Mouse (Mus musculus) CH12.LX (cell line): ENCODE data around the gene Omg. TPM values are rescaled to one million over a fixed set of nuclear protein-coding genes. Genes with fewer than 3 reads are reported as not detected.

Experiments
- DNase-seq: peaks from one replicate; pipeline ENCODE4 v3.0.0-alpha.2; 2013; ENCODE audit errors: extremely low read depth
- H3K27ac ChIP-seq: 2 replicates; pipeline ENCODE4 v1.5.1; 2012; ENCODE audit warnings: low read depth, mild to moderate bottlenecking, control low read depth, moderate library complexity; ENCODE audit not compliant: insufficient read depth
- H3K27me3 ChIP-seq: replicated peaks from 2 replicates; pipeline ENCODE3; 2012; ENCODE audit warnings: inconsistent platforms
- H3K36me3 ChIP-seq, 2 experiments: replicated peaks in 1 of 2; 2 replicates each; pipeline versions ENCODE3 to v1.6.1; 2012; ENCODE audit warnings: inconsistent platforms in 1 of 2, low read length in 1 of 2, mild to moderate bottlenecking in 1 of 2, mixed read lengths in 1 of 2, moderate library complexity in 1 of 2; ENCODE audit not compliant: control insufficient read depth in 1 of 2, insufficient read depth in 1 of 2
- H3K4me1 ChIP-seq, 2 experiments: 2 replicates each; pipeline ENCODE4 v1.6.1; 2012; ENCODE audit warnings: inconsistent platforms in 1 of 2, moderate library complexity in 1 of 2; ENCODE audit not compliant: insufficient read depth in 2 of 2, control insufficient read depth in 1 of 2
- H3K4me2 ChIP-seq: 2 replicates; pipeline ENCODE4 v1.6.1; 2012; ENCODE audit warnings: low read depth, mild to moderate bottlenecking, control low read depth; ENCODE audit not compliant: poor library complexity, insufficient read depth, severe bottlenecking
- H3K4me3 ChIP-seq, 3 experiments: fragments of 150-350 bp in 1 of 3; sonication (generic) in 1 of 3; replicated peaks in 1 of 3; 2 replicates each; pipeline versions ENCODE3 to v1.5.1; 2011 to 2012; ENCODE audit warnings: low read depth in 2 of 3, low read length in 2 of 3, mild to moderate bottlenecking in 2 of 3, moderate library complexity in 2 of 3, control low read depth in 1 of 3, improper control_type of control experiment in 1 of 3, inconsistent platforms in 1 of 3, mixed read lengths in 1 of 3; ENCODE audit not compliant: poor library complexity in 1 of 3
- H3K79me2 ChIP-seq: replicated peaks from 2 replicates; pipeline ENCODE4 v1.6.1; 2012; ENCODE audit warnings: mild to moderate bottlenecking, moderate library complexity; ENCODE audit not compliant: control insufficient read depth, poor library complexity, insufficient read depth, severe bottlenecking; ENCODE audit errors: extremely low read depth
- H3K9ac ChIP-seq: 2 replicates; pipeline ENCODE4 v1.6.1; 2012; ENCODE audit warnings: low read depth, mild to moderate bottlenecking, control low read depth, moderate library complexity; ENCODE audit not compliant: insufficient read depth
- H3K9me3 ChIP-seq: replicated peaks from 2 replicates; pipeline ENCODE3; 2012; ENCODE audit warnings: low read length, inconsistent platforms, mixed read lengths
- BHLHE40 ChIP-seq: IDR thresholded peaks from 2 replicates; pipeline ENCODE4 v1.6.1; 2011; ENCODE audit warnings: mild to moderate bottlenecking, low read depth, low read length, improper control_type of control experiment
- CHD1 ChIP-seq: IDR thresholded peaks from 2 replicates; pipeline ENCODE4 v1.6.1; 2012; ENCODE audit warnings: low read depth, low read length, improper control_type of control experiment, inconsistent platforms
- E2F4 ChIP-seq: IDR thresholded peaks from 2 replicates; pipeline ENCODE4 v1.6.1; 2011; ENCODE audit warnings: low read depth, low read length, improper control_type of control experiment; ENCODE audit not compliant: insufficient replicate concordance
- ELF1 ChIP-seq: IDR thresholded peaks from 2 replicates; pipeline ENCODE4 v1.6.1; 2014; ENCODE audit warnings: low read depth, mild to moderate bottlenecking, inconsistent platforms, low read length, improper control_type of control experiment
- ETS1 ChIP-seq: conservative IDR thresholded peaks from 2 replicates; pipeline ENCODE4 v1.6.1; 2012; ENCODE audit warnings: low read depth, mild to moderate bottlenecking, inconsistent platforms, low read length, improper control_type of control experiment, moderate library complexity
- GABPA ChIP-seq: IDR thresholded peaks from 2 replicates; pipeline ENCODE4 v1.6.1; 2012; ENCODE audit warnings: low read depth, low read length, improper control_type of control experiment, inconsistent platforms; ENCODE audit not compliant: insufficient replicate concordance
- JUND ChIP-seq: conservative IDR thresholded peaks from 2 replicates; pipeline ENCODE4 v1.6.1; 2011; ENCODE audit warnings: low read depth, low read length, improper control_type of control experiment
- KAT2A ChIP-seq: IDR thresholded peaks from 2 replicates; pipeline ENCODE4 v1.6.1; 2012; ENCODE audit warnings: low read length, improper control_type of control experiment, inconsistent platforms; ENCODE audit not compliant: insufficient replicate concordance
- MAFK ChIP-seq: IDR thresholded peaks from 2 replicates; pipeline ENCODE4 v1.6.1; 2011; ENCODE audit warnings: low read length, improper control_type of control experiment; ENCODE audit not compliant: insufficient replicate concordance
- MAX ChIP-seq: IDR thresholded peaks from 2 replicates; pipeline ENCODE4 v1.6.1; 2011; ENCODE audit warnings: low read length, improper control_type of control experiment
- MAZ ChIP-seq: IDR thresholded peaks from 2 replicates; pipeline ENCODE4 v1.6.1; 2012; ENCODE audit warnings: low read depth, mild to moderate bottlenecking, inconsistent platforms, low read length, improper control_type of control experiment, moderate library complexity
- MEF2A ChIP-seq: IDR thresholded peaks from 2 replicates; pipeline ENCODE4 v1.6.1; 2014; ENCODE audit warnings: low read depth, mild to moderate bottlenecking, inconsistent platforms, low read length, improper control_type of control experiment, borderline replicate concordance
- MXI1 ChIP-seq: IDR thresholded peaks from 2 replicates; pipeline ENCODE4 v1.6.1; 2011; ENCODE audit warnings: mild to moderate bottlenecking, low read depth, low read length, improper control_type of control experiment
- MYC ChIP-seq: IDR thresholded peaks from 2 replicates; pipeline ENCODE4 v1.6.1; 2011; ENCODE audit warnings: low read depth, mild to moderate bottlenecking, improper control_type of control experiment, low read length
- NELFE ChIP-seq: IDR thresholded peaks from 2 replicates; pipeline ENCODE4 v1.6.1; 2011; ENCODE audit warnings: low read depth, low read length, improper control_type of control experiment
- NRF1 ChIP-seq: IDR thresholded peaks from 2 replicates; pipeline ENCODE4 v1.6.1; 2014; ENCODE audit warnings: low read depth, mild to moderate bottlenecking, inconsistent platforms, low read length, improper control_type of control experiment, moderate library complexity
- PAX5 ChIP-seq: IDR thresholded peaks from 2 replicates; pipeline ENCODE4 v1.6.1; 2012; ENCODE audit warnings: low read length, inconsistent platforms, mixed read lengths
- POLR2A ChIP-seq: IDR thresholded peaks from 2 replicates; pipeline ENCODE4 v1.6.1; 2011; ENCODE audit warnings: low read depth, mild to moderate bottlenecking, improper control_type of control experiment, low read length
- POLR2AphosphoS2 ChIP-seq: IDR thresholded peaks from 2 replicates; pipeline ENCODE4 v1.6.1; 2011; ENCODE audit warnings: low read depth, low read length, improper control_type of control experiment
- RAD21 ChIP-seq: IDR thresholded peaks from 2 replicates; pipeline ENCODE4 v1.6.1; 2011; ENCODE audit warnings: low read depth, mild to moderate bottlenecking, low read length, improper control_type of control experiment, moderate library complexity
- RCOR1 ChIP-seq: conservative IDR thresholded peaks from 2 replicates; pipeline ENCODE4 v1.6.1; 2012; ENCODE audit warnings: low read depth, mild to moderate bottlenecking, inconsistent platforms, low read length, improper control_type of control experiment
- SIN3A ChIP-seq: IDR thresholded peaks from 2 replicates; pipeline ENCODE4 v1.6.1; 2012; ENCODE audit warnings: low read length, improper control_type of control experiment, inconsistent platforms
- TCF12 ChIP-seq: IDR thresholded peaks from 2 replicates; pipeline ENCODE4 v1.6.1; 2014; ENCODE audit warnings: low read depth, mild to moderate bottlenecking, inconsistent platforms, low read length, improper control_type of control experiment
- USF1 ChIP-seq: IDR thresholded peaks from 2 replicates; pipeline ENCODE4 v1.6.1; 2014; ENCODE audit warnings: low read depth, mild to moderate bottlenecking, inconsistent platforms, low read length, improper control_type of control experiment
- USF2 ChIP-seq: conservative IDR thresholded peaks from 2 replicates; pipeline ENCODE4 v1.6.1; 2011; ENCODE audit warnings: low read depth, low read length, improper control_type of control experiment
- ZKSCAN1 ChIP-seq: IDR thresholded peaks from 2 replicates; pipeline ENCODE4 v1.6.1; 2012; ENCODE audit warnings: low read depth, inconsistent platforms, low read length, improper control_type of control experiment, borderline replicate concordance
- ZMIZ1 ChIP-seq: IDR thresholded peaks from 2 replicates; pipeline ENCODE4 v1.6.1; 2012; ENCODE audit warnings: low read depth, mild to moderate bottlenecking, inconsistent platforms, low read length, improper control_type of control experiment
- dilution Hi-C: fragments of 300-500 bp; cut with MboI; formaldehyde crosslinking; loops from 2 replicates; pipeline ENCODE4 v1.14.3; 2020; ENCODE audit warnings: low sequenced_read_pairs; ENCODE audit not compliant: extremely low pct_unique_long_range_greater_than_20kb, extremely low pct_ligation_motif_present
- in situ Hi-C: fragments of 300-500 bp; cut with MboI; formaldehyde crosslinking; loops from 3 replicates; pipeline ENCODE4 v1.14.3; 2019; ENCODE audit warnings: low sequenced_read_pairs, low pct_ligation_motif_present, low pct_unique_long_range_greater_than_20kb, mixed read lengths
- polyA plus RNA-seq: library from polyadenylated mRNA; unstranded; fragments of >175 nt; gene quantifications from 2 replicates; pipeline ENCODE4 v1.2.1, GENCODE M21; 2012; ENCODE audit warnings: low read depth; ENCODE audit not compliant: insufficient read length
- total RNA-seq, 2 experiments: library from RNA; depleted of rRNA; stranded (reverse); fragments of 300-350 nt in 1 of 2; fragments of >200 nt in 1 of 2; gene quantifications; 2 replicates each; pipeline ENCODE4 v1.2.3; 2012 to 2014

The Omg gene
- total and polyA plus RNA-seq, 3 experiments = 0.09 to 0.17 (median 0.13) TPM

DNA sequence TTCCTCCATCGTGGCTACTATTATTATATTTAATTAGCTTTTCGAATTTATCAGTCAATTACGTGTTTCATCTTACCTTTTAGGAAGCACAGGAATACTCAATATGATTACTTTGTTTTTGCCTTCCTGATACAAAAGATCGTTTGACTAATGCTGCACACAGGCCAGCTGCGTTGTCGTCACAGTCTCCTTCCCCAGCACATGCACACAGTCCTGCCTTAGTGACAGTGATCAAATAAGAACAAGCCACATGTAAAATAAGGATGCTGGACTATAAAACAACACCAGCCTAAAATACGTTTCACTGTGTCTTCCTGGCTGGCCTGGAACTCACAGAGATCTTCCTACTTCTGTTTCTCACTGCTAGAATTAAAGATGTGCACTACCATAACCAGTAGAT is 622 bp upstream of the Omg start:
- Histone ChIP-seq H3K36me3 (peaks cover 0 to 12% of the 10 kb centered on the region in 2 experiments), H3K4me2 (no peak overlapping the region), H3K9me3 (no peaks in the 10 kb centered on the region), H3K4me3 (no peak overlapping the region), H3K27ac (no peak overlapping the region), H3K9ac (no peak overlapping the region), H3K79me2 (no peaks in the 10 kb centered on the region), H3K4me1 (peaks cover 4 to 6% of the 10 kb centered on the region in 2 experiments; a peak in 1 of 4 replicates), H3K27me3 (no peaks in the 10 kb centered on the region)
- TF ChIP-seq POLR2A (no peak), NRF1 (no peak), MAFK (no peak), MYC (no peak), ZMIZ1 (no peak), ELF1 (no peak), JUND (no peak), ETS1 (no peak), BHLHE40 (no peak), POLR2AphosphoS2 (no peak), MAZ (no peak), PAX5 (no peak), CHD1 (no peak), USF2 (no peak), NELFE (no peak), GABPA (no peak)
- DNase-seq = no peak
- in situ Hi-C loops = no loop called here
- dilution Hi-C loops = no loop called here

DNA sequence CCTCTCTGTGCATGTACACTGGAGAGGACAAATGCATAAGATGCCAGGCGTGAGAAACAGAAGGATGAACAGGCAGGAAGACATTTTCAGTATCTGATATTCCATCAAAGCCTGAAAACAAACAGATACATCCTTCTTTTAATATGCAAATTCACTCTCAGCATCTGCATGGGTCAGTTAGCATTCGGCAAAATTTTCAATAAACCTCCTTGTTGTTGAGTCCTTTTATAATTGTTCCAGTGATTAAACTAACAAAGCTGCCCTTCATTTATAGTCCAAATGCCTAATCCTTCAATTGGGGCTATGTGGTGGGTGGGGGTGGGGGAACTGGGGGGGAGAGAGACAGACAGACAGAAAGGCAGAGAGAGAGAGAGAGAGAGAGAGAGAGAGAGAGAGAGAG is 967 bp downstream of the Omg start:
- TF ChIP-seq MXI1 (no peak), MAZ (no peak), PAX5 (no peak), USF2 (no peak), ZMIZ1 (no peak), MAX (no peak), RAD21 (no peak), SIN3A (no peak), MYC (no peak), GABPA (no peak), RCOR1 (no peak), TCF12 (no peak), MEF2A (no peak), POLR2AphosphoS2 (no peak), E2F4 (no peak), USF1 (no peak), ZKSCAN1 (no peak), KAT2A (no peak)
- TF ChIP-seq, all 38 proteins: peak for 0
- Histone ChIP-seq H3K4me3 (no peak overlapping the region), H3K9ac (no peak overlapping the region), H3K36me3 (peaks cover 0 to 10% of the 10 kb centered on the region in 2 experiments), H3K27ac (no peak overlapping the region), H3K4me1 (peaks cover 4 to 6% of the 10 kb centered on the region in 2 experiments; a peak in 1 of 4 replicates), H3K27me3 (no peaks in the 10 kb centered on the region), H3K9me3 (no peaks in the 10 kb centered on the region), H3K79me2 (no peaks in the 10 kb centered on the region), H3K4me2 (no peak overlapping the region)
- dilution Hi-C loops (no loop called here), in situ Hi-C loops (no loop called here)
- no peak for DNase-seq
